ENCODE assay signal across 24 mouse cellular contexts in genomic region chr2:103637943-103638342, GRCm38 (mm10).
DNase-seq lines count a peak whose midpoint lies in the region; ATAC-seq and TF ChIP-seq lines count a peak whose summit lies in the region.
"Had no signal": no experiment of that assay in that cellular context is flagged by ENCODE, and none has a peak within 500 bp of the region (broad histone marks: within the 10 kb centered on the region; RNA-seq: fewer than 3 reads in every experiment).

No protein-coding gene starts in this region.

- in situ Hi-C loops in CH12.LX (cut with MboI; ENCODE audit: low pct_ligation_motif_present, low pct_unique_long_range_greater_than_20kb, low sequenced_read_pairs) = no loop called here

- no peaks in the 10 kb centered on the region for H3K27me3 ChIP-seq in CH12.LX (replicated peaks)
- H3K27me3 ChIP-seq: embryonic facial prominence, embryonic 12.5 days; forebrain, embryonic 13.5 days; forebrain, embryonic 15.5 days had no signal

- H3K36me3 ChIP-seq in CH12.LX (replicated peaks in 1 of 2; ENCODE audit: control insufficient read depth in 1 of 2, insufficient read depth in 1 of 2, low read length in 1 of 2) = no peaks in the 10 kb centered on the region
- H3K36me3 ChIP-seq: embryonic facial prominence, embryonic 10.5 days; embryonic facial prominence, embryonic 12.5 days; forebrain, embryonic 15.5 days had no signal

- dilution Hi-C loops in CH12.LX (cut with MboI; ENCODE audit: extremely low pct_ligation_motif_present, extremely low pct_unique_long_range_greater_than_20kb, low sequenced_read_pairs) = no loop called here

- TF ChIP-seq CTCF in CH12.LX (conservative IDR thresholded peaks at IDR 0.05 in 1 of 2, IDR thresholded peaks at IDR 0.05 in 1 of 2; ENCODE audit: low read depth in 2 of 2, low read length in 2 of 2) = no peak

- H3K9ac ChIP-seq in CH12.LX (ENCODE audit: insufficient read depth, low read depth) = no peak overlapping the region
- H3K9ac ChIP-seq: embryonic facial prominence, embryonic 12.5 days; forebrain, embryonic 13.5 days; forebrain, embryonic 15.5 days; forebrain, postnatal 0 days had no signal

- TF ChIP-seq POLR2A in CH12.LX (IDR thresholded peaks at IDR 0.05; ENCODE audit: low read depth, low read length) = no peak

- H3K4me3 ChIP-seq in CH12.LX (replicated peaks in 1 of 3; ENCODE audit: low read depth in 2 of 3, low read length in 2 of 3, poor library complexity in 1 of 3) = no peak overlapping the region
- H3K4me3 ChIP-seq: embryonic facial prominence, embryonic 10.5 days; embryonic facial prominence, embryonic 12.5 days; forebrain, embryonic 13.5 days; forebrain, embryonic 15.5 days had no signal

- no peak for TF ChIP-seq RAD21 in CH12.LX (IDR thresholded peaks at IDR 0.05; ENCODE audit: low read depth, low read length)

- no peak overlapping the region; the same call in 1 of the 2 replicates for H3K4me2 ChIP-seq in CH12.LX (ENCODE audit: insufficient read depth, low read depth, poor library complexity, severe bottlenecking)
- H3K4me2 ChIP-seq: embryonic facial prominence, embryonic 12.5 days; forebrain, embryonic 13.5 days; forebrain, embryonic 15.5 days had no signal

- no peak overlapping the region for H3K27ac ChIP-seq in CH12.LX (ENCODE audit: insufficient read depth, low read depth)
- H3K27ac ChIP-seq: embryonic facial prominence, embryonic 10.5 days; embryonic facial prominence, embryonic 12.5 days; forebrain, embryonic 13.5 days; forebrain, embryonic 15.5 days had no signal

- peak; percentile 32; the same call in 1 of the 2 replicates for TF ChIP-seq EP300 in CH12.LX (IDR thresholded peaks at IDR 0.05; ENCODE audit: low read length)

- H3K9me3 ChIP-seq in CH12.LX (replicated peaks; ENCODE audit: low read length) = no peaks in the 10 kb centered on the region
- H3K9me3 ChIP-seq: embryonic facial prominence, embryonic 10.5 days; embryonic facial prominence, embryonic 12.5 days; forebrain, embryonic 13.5 days; forebrain, embryonic 15.5 days had no signal

- peak; percentile 75 for ATAC-seq in granulocyte monocyte progenitor cell, adult 5-6 weeks (replicated peaks; ENCODE audit: poor library complexity, severe bottlenecking)
- ATAC-seq in megakaryocyte, adult 5-6 weeks (ENCODE audit: poor library complexity, severe bottlenecking) = peak; percentile 51
- ATAC-seq in megakaryocyte progenitor cell, adult 5-6 weeks (replicated peaks; ENCODE audit: poor library complexity) = peak; percentile 40
- ATAC-seq: CD4-positive, CD25-positive, alpha-beta regulatory T cell, adult 4 months had no signal

- no peaks in the 10 kb centered on the region; the same call in 1 of the 2 replicates for H3K79me2 ChIP-seq in CH12.LX (replicated peaks; ENCODE audit: control insufficient read depth, extremely low read depth, insufficient read depth, poor library complexity, severe bottlenecking)

- peaks cover 41 to 63% of the 10 kb centered on the region in 2 experiments for H3K4me1 ChIP-seq in CH12.LX (ENCODE audit: control insufficient read depth in 1 of 2, insufficient read depth in 2 of 2)
- H3K4me1 ChIP-seq: forebrain, embryonic 15.5 days had no signal

- no peak for DNase-seq in CH12.LX (ENCODE audit: extremely low read depth)
- no peak for DNase-seq in ovary, postnatal 14 days (ENCODE audit: low spot score)
- DNase-seq in heart, adult 9 months (ENCODE audit: low spot score in 2 of 2) = no peak
- DNase-seq in gastrocnemius, postnatal 10 days = no peak
- DNase-seq in kidney, postnatal 25 days = no peak
- DNase-seq: adrenal gland, adult 2 months; adrenal gland, postnatal 10 days; adrenal gland, postnatal 25 days; B cell, adult 2 months; cerebellum, adult 11 months; cerebellum, adult 18-20 months; cerebellum, adult 8-10 months; cerebellum, adult 9-11 months; cerebellum, postnatal 14 days; cerebellum, postnatal 36 days; forebrain, postnatal 0 days had no signal

TF ChIP-seq in CH12.LX, 34 proteins besides CTCF, POLR2A, EP300 and RAD21:
- TF ChIP-seq MAZ (IDR thresholded peaks at IDR 0.05; ENCODE audit: low read depth, low read length) = 0 out of 2 replicates have a peak, but pooled peaks have one; percentile 29
- 0 out of 2 replicates have a peak, but pooled peaks have one; percentile 30 for TF ChIP-seq BHLHE40 (IDR thresholded peaks at IDR 0.05; ENCODE audit: low read depth, low read length)
- no peak for TF ChIP-seq USF2 (conservative IDR thresholded peaks at IDR 0.05; ENCODE audit: low read depth, low read length)
- TF ChIP-seq MEF2A (IDR thresholded peaks at IDR 0.05; ENCODE audit: borderline replicate concordance, low read depth, low read length) = 0 out of 2 replicates have a peak, but pooled peaks have one; percentile 41
- TF ChIP-seq RCOR1 (conservative IDR thresholded peaks at IDR 0.05; ENCODE audit: low read depth, low read length) = no peak
- no peak for TF ChIP-seq NELFE (IDR thresholded peaks at IDR 0.05; ENCODE audit: low read depth, low read length)
